Mouse (Mus musculus) midbrain, embryonic 14.5 days (tissue): Measurements from ENCODE around the gene Rrp1. TPM values are rescaled to one million over a fixed set of nuclear protein-coding genes. Genes with fewer than 3 reads are reported as not detected.
"Not testable (repeated sequence)": the region's sequence is repeated elsewhere in the genome, so short reads cannot be mapped to it uniquely, and the experiment has no call there.

Source experiments
- ATAC-seq: fragments of 200-750 bp; cut with Nextera tagmentation; 2 replicates; pipeline ENCODE4 v1.8.0; 2017; ENCODE audit warnings: moderate number of reproducible peaks, moderate library complexity; ENCODE audit not compliant: low FRiP score, low TSS enrichment
- DNase-seq: peaks from one replicate; pipeline ENCODE4 v3.0.0-alpha.2; 2015
- H3K27ac ChIP-seq: fragments of 300-500 bp; sonication (generic); replicated peaks from 2 replicates; pipeline ENCODE4 v1.5.1; 2014; ENCODE audit warnings: mild to moderate bottlenecking, low read depth, low read length, moderate library complexity
- H3K27me3 ChIP-seq: fragments of 300-500 bp; sonication (generic); 2 replicates; pipeline ENCODE4 v1.6.1; 2014; ENCODE audit warnings: low read length, control low read depth, mixed read lengths; ENCODE audit not compliant: control insufficient read depth, insufficient read depth
- H3K36me3 ChIP-seq: fragments of 300-500 bp; sonication (generic); 2 replicates; pipeline ENCODE4 v1.6.1; 2014; ENCODE audit warnings: low read length, control low read depth; ENCODE audit not compliant: control insufficient read depth, insufficient read depth
- H3K4me1 ChIP-seq: fragments of 300-500 bp; sonication (generic); 2 replicates; pipeline ENCODE4 v1.6.1; 2014; ENCODE audit warnings: mild to moderate bottlenecking, antibody characterized with exemption, low read length, control low read depth; ENCODE audit not compliant: control insufficient read depth, insufficient read depth
- H3K4me2 ChIP-seq: fragments of 300-500 bp; sonication (generic); 2 replicates; pipeline ENCODE4 v1.6.1; 2014; ENCODE audit warnings: mild to moderate bottlenecking, low read length, moderate library complexity
- H3K4me3 ChIP-seq: fragments of 300-500 bp; sonication (generic); replicated peaks from 2 replicates; pipeline ENCODE4 v1.5.1; 2014; ENCODE audit warnings: low read depth, low read length
- H3K9ac ChIP-seq: fragments of 300-500 bp; sonication (generic); replicated peaks from 2 replicates; pipeline ENCODE4 v1.6.1; 2014; ENCODE audit warnings: mild to moderate bottlenecking, low read length, moderate library complexity
- H3K9me3 ChIP-seq: fragments of 300-500 bp; sonication (generic); 2 replicates; pipeline ENCODE4 v1.6.1; 2016; ENCODE audit warnings: low read length, control low read depth, mixed read lengths; ENCODE audit not compliant: control insufficient read depth
- WGBS: fragments of 180-500 bp; shearing (Covaris S2); extraction: QIAGEN DNeasy Blood & Tissue Kit; methylation state at CpG from one replicate; pipeline ENCODE4 v1.1.7; 2014; 5-methylcytosine and 5-hydroxymethylcytosine counted together
- polyA plus RNA-seq: library from polyadenylated mRNA; unstranded; fragments of >200 nt; fragmentation: Nextera tagmentation; extraction: Ambion mirVana; gene quantifications from 2 replicates; pipeline ENCODE4 v1.2.1, GENCODE M21; 2014

Rrp1 gene
- polyA plus RNA-seq, 1 experiment from 2014 or later: 305 TPM

DNA sequence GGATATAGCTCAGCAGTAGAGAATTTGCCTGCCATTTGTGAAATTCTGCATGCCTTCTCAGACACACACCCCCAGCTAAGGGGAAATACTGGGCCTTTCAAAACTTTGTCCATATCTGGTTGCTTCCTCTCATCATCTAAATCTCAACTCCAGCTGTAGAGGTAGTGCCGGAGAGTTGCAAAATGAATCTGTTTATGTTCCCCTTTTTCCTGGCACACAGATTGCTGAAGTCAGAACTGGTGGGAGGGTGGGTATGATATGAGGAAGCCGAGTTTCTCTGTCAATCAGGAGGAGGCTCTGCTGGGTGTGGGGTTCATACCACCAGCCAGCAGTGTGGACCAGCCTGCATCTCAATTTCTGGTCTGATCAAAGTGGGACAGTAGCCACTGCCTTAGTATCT is 48.7 kb downstream of the Rrp1 start:
- Histone ChIP-seq H3K27ac (no peak overlapping the region), H3K9me3 (no peaks in the 10 kb centered on the region), H3K27me3 (no peaks in the 10 kb centered on the region), H3K9ac (no peak overlapping the region), H3K36me3 (no peaks in the 10 kb centered on the region), H3K4me2 (no peak overlapping the region), H3K4me1 (no peaks in the 10 kb centered on the region), H3K4me3 (no peak overlapping the region)
- 76% methylated on average over 2 of the region's 2 CpGs for WGBS
- DNase-seq (no peak), ATAC-seq (no peak)

DNA sequence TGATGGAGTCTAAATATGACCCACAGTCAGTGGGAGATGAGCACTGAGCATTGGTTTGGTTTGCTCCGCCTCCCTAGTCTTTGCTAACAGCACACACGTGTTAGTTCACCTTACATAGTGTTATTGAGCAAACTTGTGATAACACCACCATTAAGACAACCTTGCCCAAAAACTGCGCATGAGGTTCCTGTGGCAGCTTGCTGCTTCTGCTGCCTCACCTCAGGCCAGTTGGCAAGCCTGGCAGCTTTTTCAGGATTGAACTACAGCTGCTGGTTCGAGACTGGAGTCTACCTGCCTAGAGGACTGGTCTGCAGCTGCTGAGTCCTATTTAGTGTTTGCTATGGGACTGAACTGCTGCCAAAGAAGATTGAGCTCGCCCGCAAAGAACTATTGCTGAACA is 49.5 kb downstream of the Rrp1 start:
- WGBS: 89% methylated on average over 6 of the region's 6 CpGs
- Histone ChIP-seq H3K4me2 (no peak overlapping the region), H3K9ac (no peak overlapping the region), H3K36me3 (no peaks in the 10 kb centered on the region), H3K27me3 (no peaks in the 10 kb centered on the region), H3K4me1 (no peaks in the 10 kb centered on the region), H3K4me3 (no peak overlapping the region), H3K27ac (no peak overlapping the region), H3K9me3 (no peaks in the 10 kb centered on the region)
- DNase-seq (no peak), ATAC-seq (no peak)

DNA sequence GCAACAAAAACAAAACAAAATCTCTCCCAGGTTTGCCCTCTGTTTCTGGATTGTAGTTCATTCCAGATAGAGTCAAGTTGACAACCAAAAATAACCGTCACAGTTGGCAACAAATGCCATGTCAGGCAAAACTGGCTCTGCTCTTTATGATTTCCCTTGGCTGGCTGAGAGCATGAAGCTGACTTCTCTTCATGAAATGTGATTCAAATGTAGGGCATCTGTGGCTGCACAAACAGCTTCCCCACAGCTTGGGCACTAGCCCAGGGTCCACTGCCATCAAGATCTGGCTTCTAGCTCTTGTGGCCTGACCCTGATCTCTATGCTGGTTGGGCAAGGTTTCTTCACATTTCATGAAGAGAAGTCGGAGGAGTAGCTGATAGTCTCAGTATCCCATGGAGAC is 50.9 kb downstream of the Rrp1 start:
- ATAC-seq (no peak), DNase-seq (no peak)
- H3K27me3 ChIP-seq: no peaks in the 10 kb centered on the region
- H3K4me1 ChIP-seq: no peaks in the 10 kb centered on the region
- H3K27ac ChIP-seq: no peak overlapping the region
- H3K4me3 ChIP-seq: no peak overlapping the region
- 84% methylated on average over 2 of the region's 2 CpGs for WGBS
- H3K36me3 ChIP-seq: no peaks in the 10 kb centered on the region
- H3K9me3 ChIP-seq: no peaks in the 10 kb centered on the region
- no peak overlapping the region for H3K9ac ChIP-seq
- no peak overlapping the region for H3K4me2 ChIP-seq

- no peak for ATAC-seq
- Histone ChIP-seq H3K27me3 (no peaks in the 10 kb centered on the region), H3K4me2 (no peak overlapping the region), H3K36me3 (no peaks in the 10 kb centered on the region), H3K27ac (no peak overlapping the region), H3K9me3 (no peaks in the 10 kb centered on the region), H3K9ac (no peak overlapping the region), H3K4me3 (no peak overlapping the region), H3K4me1 (no peaks in the 10 kb centered on the region)
- DNase-seq: no peak
- 87% methylated on average over 3 of the region's 3 CpGs for WGBS
Observed at GRCm38 (mm10) chr10:78360290-78360711, 52.5 kb downstream of the Rrp1 start.

- H3K4me3 ChIP-seq, H3K36me3 ChIP-seq, ATAC-seq, H3K4me1 ChIP-seq, H3K4me2 ChIP-seq, H3K9me3 ChIP-seq, H3K27me3 ChIP-seq, H3K27ac ChIP-seq, H3K9ac ChIP-seq, DNase-seq: not testable (repeated sequence)
- WGBS: 91% methylated on average over 3 of the region's 3 CpGs
Observed at GRCm38 (mm10) chr10:78358999-78359398, 53.8 kb downstream of the Rrp1 start.

DNA sequence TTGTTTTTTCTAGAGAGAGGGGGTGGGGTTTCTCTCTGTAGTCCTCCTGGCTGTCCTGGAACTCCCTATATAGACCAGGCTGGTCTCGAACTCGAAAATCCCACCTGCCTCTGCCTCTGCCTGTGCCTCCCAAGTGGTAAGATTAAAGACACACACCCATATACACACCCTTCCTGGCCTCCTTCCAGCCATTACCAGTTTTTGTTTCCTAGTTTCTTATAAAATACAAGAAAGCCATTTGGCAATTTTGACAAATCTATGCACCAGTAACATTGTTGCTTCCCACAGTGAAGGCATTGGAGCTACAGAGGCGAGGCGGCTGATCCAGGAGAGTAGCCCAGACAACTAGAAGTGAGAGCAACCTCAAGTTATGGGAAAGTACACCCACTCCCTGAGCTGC is 54.6 kb downstream of the Rrp1 start:
- no peak overlapping the region for H3K4me2 ChIP-seq
- no peaks in the 10 kb centered on the region for H3K27me3 ChIP-seq
- 94% methylated on average over 4 of the region's 4 CpGs for whole genome bisulfite sequencing
- no peaks in the 10 kb centered on the region for H3K36me3 ChIP-seq
- no peaks in the 10 kb centered on the region for H3K4me1 ChIP-seq
- ATAC-seq: no peak
- no peak overlapping the region for H3K4me3 ChIP-seq
- H3K27ac ChIP-seq: no peak overlapping the region
- H3K9me3 ChIP-seq: no peaks in the 10 kb centered on the region
- no peak for DNase-seq
- no peak overlapping the region for H3K9ac ChIP-seq

DNA sequence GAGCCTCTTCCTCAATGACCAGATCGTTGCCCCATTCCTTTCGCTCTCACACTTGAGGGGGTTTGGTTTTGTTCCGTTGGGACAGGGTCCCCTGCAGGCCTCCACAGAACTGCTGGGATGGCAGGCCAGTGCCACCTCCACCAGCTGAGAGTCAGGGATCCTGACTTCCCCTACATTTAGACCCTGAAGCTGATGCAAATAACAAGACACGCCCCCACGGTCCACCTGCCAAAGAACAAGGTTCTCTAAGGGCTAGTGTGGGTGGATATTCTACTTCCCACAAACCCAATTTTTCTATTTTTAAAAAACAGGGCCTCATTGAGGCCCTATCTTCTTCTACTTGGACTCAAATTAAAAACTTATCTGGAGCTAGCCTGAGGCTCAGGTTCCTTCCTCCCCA is 55.1 kb downstream of the Rrp1 start:
- Histone ChIP-seq H3K36me3 (no peaks in the 10 kb centered on the region), H3K4me3 (no peak overlapping the region)

GRCm38 (mm10) chr10:78355931-78356593 is 56.8 kb downstream of the Rrp1 start:
- no peak overlapping the region for H3K9ac ChIP-seq
- no peaks in the 10 kb centered on the region for H3K9me3 ChIP-seq
- H3K36me3 ChIP-seq: no peaks in the 10 kb centered on the region
- DNase-seq: no peak
- WGBS: 91% methylated on average over 1 of the region's 1 CpGs
- no peak overlapping the region for H3K4me2 ChIP-seq
- ATAC-seq: no peak
- no peaks in the 10 kb centered on the region for H3K27me3 ChIP-seq
- no peak overlapping the region for H3K27ac ChIP-seq
- H3K4me3 ChIP-seq: no peak overlapping the region
- peaks cover 10% of the 10 kb centered on the region for H3K4me1 ChIP-seq

More for the DNA sequence above, 55.1 kb downstream of the Rrp1 start:
- DNase-seq (no peak), ATAC-seq (no peak)
- Histone ChIP-seq H3K27me3 (no peaks in the 10 kb centered on the region), H3K9ac (no peak overlapping the region), H3K4me2 (no peak overlapping the region), H3K27ac (no peak overlapping the region), H3K9me3 (no peaks in the 10 kb centered on the region), H3K4me1 (peaks cover 2% of the 10 kb centered on the region; the same call in 1 of the 2 replicates)
- WGBS: 90% methylated on average over 5 of the region's 5 CpGs

- H3K4me1 ChIP-seq: peaks cover 19% of the 10 kb centered on the region
- 70% methylated on average over 4 of the region's 4 CpGs for WGBS
- H3K4me2 ChIP-seq: no peak overlapping the region
- no peaks in the 10 kb centered on the region for H3K36me3 ChIP-seq
- no peak overlapping the region for H3K4me3 ChIP-seq
- H3K27me3 ChIP-seq: no peaks in the 10 kb centered on the region
- ATAC-seq (no peak), DNase-seq (no peak)
- no peaks in the 10 kb centered on the region for H3K9me3 ChIP-seq
- peak overlapping the region; percentile 98; the same call in 1 of the 2 replicates for H3K9ac ChIP-seq
- no peak overlapping the region for H3K27ac ChIP-seq
Observed at GRCm38 (mm10) chr10:78353196-78353595, 59.6 kb downstream of the Rrp1 start.
